Mouse (Mus musculus) lung, postnatal 25 days (tissue): ENCODE data around the gene Tceal9.
"Not testable (repeated sequence)": the region's sequence is repeated elsewhere in the genome, so short reads cannot be mapped to it uniquely, and the experiment has no call there.

ENCODE experiments used
- DNase-seq: peaks from one replicate; pipeline ENCODE4 v3.0.0; 2022; ENCODE audit warnings: low spot score

The Tceal9 gene

GRCm38 (mm10) chrX:136270393-136271111 is 25.7 kb downstream of the Tceal9 start:
- DNase-seq = not testable (repeated sequence)

- DNase-seq = no peak
Observed at GRCm38 (mm10) chrX:136274542-136274941, 29.7 kb downstream of the Tceal9 start.

- DNase-seq = no peak
Observed at GRCm38 (mm10) chrX:136275386-136275785, 30.5 kb downstream of the Tceal9 start.

- DNase-seq = no peak
Observed at GRCm38 (mm10) chrX:136277577-136277976, 32.7 kb downstream of the Tceal9 start.

- no peak for DNase-seq
Observed at GRCm38 (mm10) chrX:136278401-136278800, 33.5 kb downstream of the Tceal9 start.

GRCm38 (mm10) chrX:136279410-136279809 is 34.5 kb downstream of the Tceal9 start:
- DNase-seq = no peak

GRCm38 (mm10) chrX:136290817-136291281 is 46.0 kb downstream of the Tceal9 start:
- no peak for DNase-seq
